ENCODE assay signal across 17 mouse cellular contexts in the genomic region with DNA sequence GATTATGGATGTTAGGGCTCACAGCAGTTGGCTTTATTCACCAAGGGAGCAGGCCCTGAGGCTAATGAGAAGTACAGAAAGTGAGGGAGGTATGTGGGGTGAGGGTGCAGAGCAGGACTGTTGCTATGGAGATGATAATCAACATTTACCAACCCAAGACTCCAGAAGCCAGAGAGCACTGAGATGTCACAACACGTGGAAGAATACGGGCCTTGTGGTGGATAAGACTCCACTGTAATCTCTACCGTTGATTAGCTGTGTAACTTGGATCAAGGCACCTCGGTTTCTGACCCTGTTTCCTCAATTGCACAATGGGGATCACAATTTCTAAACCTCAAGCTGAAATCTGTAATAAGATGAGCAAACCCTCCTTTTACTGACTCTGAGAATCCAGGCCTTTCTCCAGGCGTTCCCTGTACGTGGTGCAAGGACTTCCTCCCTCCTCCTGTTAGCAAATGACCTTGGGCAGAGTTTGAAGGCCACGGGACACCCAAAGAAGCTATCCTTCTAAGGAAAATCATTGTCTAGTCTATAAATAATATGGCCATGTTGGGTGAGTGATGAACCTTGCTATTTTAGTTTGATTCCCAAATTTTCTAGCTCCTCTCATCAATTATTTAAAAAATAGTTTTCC.
DNase-seq lines count a peak whose midpoint lies in the region; ATAC-seq and TF ChIP-seq lines count a peak whose summit lies in the region.
"Had no signal": no experiment of that assay in that cellular context is flagged by ENCODE, and none has a peak within 500 bp of the region (broad histone marks: within the 10 kb centered on the region; RNA-seq: fewer than 3 reads in every experiment).

No protein-coding gene starts in this region.

- no peak for TF ChIP-seq POLR2A in limb, embryonic 14.5 days (IDR thresholded peaks at IDR 0.05; ENCODE audit: borderline replicate concordance, extremely low read depth, insufficient read depth, insufficient read length)
- TF ChIP-seq POLR2A in thymus, adult 2 months (IDR thresholded peaks at IDR 0.05; ENCODE audit: control insufficient read depth, extremely low read depth, insufficient read depth, low read length, poor library complexity): no peak

- ATAC-seq in embryonic facial prominence, embryonic 14.5 days (ENCODE audit: low read depth): no peak
- ATAC-seq in limb, embryonic 14.5 days (ENCODE audit: low FRiP score, low read depth): 0 out of 2 replicates have a peak, but pooled peaks have one; percentile 13
- ATAC-seq in common myeloid progenitor, adult 5-6 weeks (replicated peaks; ENCODE audit: low read depth, poor library complexity, severe bottlenecking): peak; percentile 39
- no peak for ATAC-seq in stomach, embryonic 15.5 days (ENCODE audit: insufficient read depth, low FRiP score, low read depth)
- ATAC-seq: forebrain, embryonic 14.5 days had no signal

- DNase-seq in embryonic facial prominence, embryonic 14.5 days (ENCODE audit: low spot score): peak; percentile 62
- no peak for DNase-seq in embryonic facial prominence, embryonic 10.5 days (ENCODE audit: low spot score)
- no peak for DNase-seq in limb, embryonic 14.5 days (ENCODE audit: low spot score)
- DNase-seq in limb, embryonic 10.5 days (ENCODE audit: low spot score): no peak
- no peak for DNase-seq in spleen, postnatal 36 days (ENCODE audit: low spot score in 2 of 2)
- no peak for DNase-seq in thymus, adult 2 months
- DNase-seq: adrenal gland, postnatal 36 days; B cell, adult 2 months; cerebellum, adult 18-20 months; right cerebral cortex, postnatal 25 days had no signal

- H3K27ac ChIP-seq in embryonic facial prominence, embryonic 14.5 days (replicated peaks; ENCODE audit: low read depth, low read length): no peak overlapping the region
- no peak overlapping the region for H3K27ac ChIP-seq in embryonic facial prominence, embryonic 10.5 days (replicated peaks)
- H3K27ac ChIP-seq in limb, embryonic 14.5 days (replicated peaks; ENCODE audit: low read depth, low read length): no peak overlapping the region
- no peak overlapping the region for H3K27ac ChIP-seq in limb, embryonic 10.5 days
- peak overlapping the region; percentile 48; the same call in 1 of the 2 replicates for H3K27ac ChIP-seq in stomach, embryonic 15.5 days
- no peak overlapping the region for H3K27ac ChIP-seq in thymus, adult 2 months (ENCODE audit: control insufficient read depth, insufficient read depth, low read length)
- H3K27ac ChIP-seq: heart, adult 2 months; hindbrain, embryonic 14.5 days; limb, embryonic 12.5 days; neural tube, embryonic 15.5 days had no signal

- H3K36me3 ChIP-seq in embryonic facial prominence, embryonic 14.5 days (ENCODE audit: control insufficient read depth, insufficient read depth, low read length): no peaks in the 10 kb centered on the region
- no peaks in the 10 kb centered on the region for H3K36me3 ChIP-seq in embryonic facial prominence, embryonic 10.5 days (replicated peaks)
- no peaks in the 10 kb centered on the region for H3K36me3 ChIP-seq in limb, embryonic 14.5 days (ENCODE audit: control insufficient read depth, insufficient read depth, low read length)
- H3K36me3 ChIP-seq in limb, embryonic 10.5 days: no peaks in the 10 kb centered on the region
- no peaks in the 10 kb centered on the region for H3K36me3 ChIP-seq in stomach, embryonic 15.5 days
- H3K36me3 ChIP-seq in thymus, adult 2 months (ENCODE audit: control insufficient read depth, insufficient read depth, low read length): no peaks in the 10 kb centered on the region
- H3K36me3 ChIP-seq: limb, embryonic 12.5 days; neural tube, embryonic 15.5 days had no signal

- no peaks in the 10 kb centered on the region for H3K9me3 ChIP-seq in embryonic facial prominence, embryonic 14.5 days (ENCODE audit: control insufficient read depth, low read length)
- no peaks in the 10 kb centered on the region for H3K9me3 ChIP-seq in embryonic facial prominence, embryonic 10.5 days
- H3K9me3 ChIP-seq in limb, embryonic 14.5 days (ENCODE audit: control insufficient read depth, low read length): no peaks in the 10 kb centered on the region
- no peaks in the 10 kb centered on the region for H3K9me3 ChIP-seq in limb, embryonic 10.5 days (replicated peaks)
- no peaks in the 10 kb centered on the region for H3K9me3 ChIP-seq in stomach, embryonic 15.5 days
- H3K9me3 ChIP-seq: limb, embryonic 12.5 days; neural tube, embryonic 15.5 days had no signal

- no peak overlapping the region for H3K4me3 ChIP-seq in embryonic facial prominence, embryonic 14.5 days (ENCODE audit: low read depth, low read length)
- no peak overlapping the region for H3K4me3 ChIP-seq in embryonic facial prominence, embryonic 10.5 days
- H3K4me3 ChIP-seq in limb, embryonic 14.5 days (replicated peaks; ENCODE audit: low read length): no peak overlapping the region
- H3K4me3 ChIP-seq in limb, embryonic 10.5 days: no peak overlapping the region
- H3K4me3 ChIP-seq in stomach, embryonic 15.5 days (replicated peaks): no peak overlapping the region
- H3K4me3 ChIP-seq in thymus, adult 2 months (ENCODE audit: control insufficient read depth, insufficient read depth, low read length): no peak overlapping the region
- H3K4me3 ChIP-seq: heart, adult 2 months; limb, embryonic 12.5 days; neural tube, embryonic 15.5 days had no signal

- TF ChIP-seq CTCF in thymus, adult 2 months (IDR thresholded peaks at IDR 0.05; ENCODE audit: borderline replicate concordance, control insufficient read depth, extremely low read depth, insufficient read depth, low read length, poor library complexity): no peak

- no peak overlapping the region for H3K4me2 ChIP-seq in embryonic facial prominence, embryonic 14.5 days (ENCODE audit: low read depth, low read length)
- no peak overlapping the region for H3K4me2 ChIP-seq in limb, embryonic 14.5 days (replicated peaks; ENCODE audit: low read depth, low read length, severe bottlenecking)
- no peak overlapping the region for H3K4me2 ChIP-seq in stomach, embryonic 15.5 days
- H3K4me2 ChIP-seq: hindbrain, embryonic 14.5 days; limb, embryonic 12.5 days; neural tube, embryonic 15.5 days had no signal

- H3K27me3 ChIP-seq in embryonic facial prominence, embryonic 14.5 days (replicated peaks; ENCODE audit: control insufficient read depth, insufficient read depth, low read length): no peaks in the 10 kb centered on the region
- peaks cover 57% of the 10 kb centered on the region for H3K27me3 ChIP-seq in embryonic facial prominence, embryonic 10.5 days (replicated peaks; ENCODE audit: low read depth, poor library complexity, severe bottlenecking)
- H3K27me3 ChIP-seq in limb, embryonic 14.5 days (ENCODE audit: control insufficient read depth, insufficient read depth, low read length): no peaks in the 10 kb centered on the region
- peaks cover 24% of the 10 kb centered on the region for H3K27me3 ChIP-seq in limb, embryonic 10.5 days (ENCODE audit: low read depth, poor library complexity, severe bottlenecking)
- H3K27me3 ChIP-seq in stomach, embryonic 15.5 days (replicated peaks): no peaks in the 10 kb centered on the region
- H3K27me3 ChIP-seq in thymus, adult 2 months (ENCODE audit: control insufficient read depth, insufficient read depth, low read length): no peaks in the 10 kb centered on the region

- no peak overlapping the region for H3K9ac ChIP-seq in embryonic facial prominence, embryonic 14.5 days (ENCODE audit: low read depth, low read length)
- H3K9ac ChIP-seq in limb, embryonic 14.5 days (ENCODE audit: low read depth, low read length, severe bottlenecking): no peak overlapping the region
- no peak overlapping the region for H3K9ac ChIP-seq in stomach, embryonic 15.5 days
- H3K9ac ChIP-seq: hindbrain, embryonic 14.5 days; limb, embryonic 12.5 days; neural tube, embryonic 15.5 days had no signal

- peaks cover 19% of the 10 kb centered on the region for H3K4me1 ChIP-seq in embryonic facial prominence, embryonic 14.5 days (ENCODE audit: control insufficient read depth, insufficient read depth, low read length)
- H3K4me1 ChIP-seq in embryonic facial prominence, embryonic 10.5 days: peaks cover 72% of the 10 kb centered on the region
- peaks cover 25% of the 10 kb centered on the region for H3K4me1 ChIP-seq in limb, embryonic 14.5 days (ENCODE audit: control insufficient read depth, insufficient read depth, low read length)
- peaks cover 69% of the 10 kb centered on the region for H3K4me1 ChIP-seq in limb, embryonic 10.5 days
- peaks cover 36% of the 10 kb centered on the region for H3K4me1 ChIP-seq in stomach, embryonic 15.5 days
- peaks cover 4% of the 10 kb centered on the region; the same call in 1 of the 2 replicates for H3K4me1 ChIP-seq in thymus, adult 2 months (replicated peaks; ENCODE audit: control insufficient read depth, insufficient read depth, low read length)

- WGBS in embryonic facial prominence, embryonic 14.5 days: 52% methylated on average over 7 of the region's 7 CpGs
- WGBS in embryonic facial prominence, embryonic 10.5 days: 66% methylated on average over 7 of the region's 7 CpGs
- WGBS in limb, embryonic 14.5 days: 64% methylated on average over 7 of the region's 7 CpGs
- 77% methylated on average over 7 of the region's 7 CpGs for WGBS in limb, embryonic 10.5 days
- 60% methylated on average over 7 of the region's 7 CpGs for WGBS in stomach, embryonic 15.5 days
- 90% methylated on average over 7 of the region's 7 CpGs for WGBS in thymus, adult 2 months

Comparison
In these comparisons a context has a peak if more than half of its experiments do, and no peak if none do; other contexts are left out.
1. ATAC-seq: peak in limb, embryonic 14.5 days (single experiment) and common myeloid progenitor, adult 5-6 weeks (single experiment); none in embryonic facial prominence, embryonic 14.5 days (single experiment) and stomach, embryonic 15.5 days (single experiment).